Mouse (Mus musculus): ENCODE measurements around the gene Gap43.

GRCm38 (mm10) chr16:42360061-42360460, 19.6 kb upstream of the Gap43 start:
- TF ChIP-seq POLR2A (IDR thresholded peaks at IDR 0.05; ENCODE audit: insufficient read depth, low read depth, low read length): no peak
- no peak for TF ChIP-seq CTCF (IDR thresholded peaks at IDR 0.05; ENCODE audit: insufficient read depth, low read depth, low read length)
